Mouse (Mus musculus) retina, embryonic 14.5 days (tissue): ENCODE results near the gene Thg1l.

ENCODE experiments used
- DNase-seq: peaks from one replicate; pipeline ENCODE4 v3.0.0-alpha.2; 2015; ENCODE audit warnings: low spot score

The Thg1l gene

DNA sequence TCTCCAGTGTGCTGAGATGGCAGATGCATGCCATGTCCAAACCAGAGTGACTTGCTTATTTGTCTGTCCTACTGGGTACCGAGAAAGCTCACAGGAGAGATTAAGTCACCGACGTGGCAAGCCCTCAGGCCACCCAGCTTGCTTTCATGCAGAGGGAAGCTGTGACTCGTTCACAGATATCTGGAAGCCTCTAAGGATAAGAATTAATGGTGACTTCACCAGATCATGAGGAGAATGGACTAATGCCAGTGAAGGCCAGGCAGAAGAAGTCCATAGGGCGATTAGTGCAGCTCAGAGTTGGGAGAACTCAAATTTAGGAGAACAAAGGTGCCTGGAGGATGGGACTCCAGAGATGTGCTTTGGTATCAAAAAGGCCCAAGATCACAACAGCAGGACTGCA is 27.8 kb downstream of the Thg1l start:
- DNase-seq = no peak

DNA sequence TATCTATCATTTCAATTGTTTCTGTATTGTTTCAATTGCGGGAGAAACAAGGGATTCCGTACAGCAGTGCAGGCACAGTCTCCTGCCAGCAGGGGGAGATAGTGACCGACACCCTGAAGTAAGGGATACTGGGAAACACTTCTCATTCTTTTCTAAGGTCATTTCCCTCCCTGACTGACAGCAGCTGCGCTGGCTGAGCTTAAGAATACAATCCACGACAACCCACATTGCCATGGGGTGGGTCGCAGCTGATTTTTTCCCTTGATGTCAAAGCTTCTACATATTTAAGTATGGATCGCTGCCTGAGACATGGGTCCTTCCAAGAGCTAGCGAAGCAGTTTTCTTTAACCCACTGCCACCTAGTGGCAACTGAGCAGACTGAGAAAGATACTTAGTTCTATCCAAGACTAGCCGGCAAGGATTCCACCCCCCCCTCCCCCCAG is 28.6 kb downstream of the Thg1l start:
- DNase-seq = peak; percentile 91

DNA sequence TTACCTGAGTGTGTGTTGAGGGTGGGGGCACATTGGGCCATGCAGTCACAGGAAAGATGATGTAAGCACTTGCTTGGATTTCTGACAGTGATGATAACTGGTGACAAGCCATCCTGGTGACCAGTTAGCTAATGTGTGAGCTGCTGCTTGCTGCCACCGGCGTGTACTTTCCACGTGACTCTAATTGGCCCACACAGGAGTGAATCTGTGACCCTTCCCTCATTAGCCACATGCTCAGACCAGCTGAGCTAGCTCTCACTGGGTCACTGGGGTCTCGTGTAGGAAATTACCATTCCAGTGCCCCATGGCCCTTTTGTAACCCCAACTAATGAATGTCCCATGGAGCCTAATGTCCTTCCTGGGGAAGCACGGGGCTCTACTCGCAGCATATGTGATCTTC is 29.9 kb downstream of the Thg1l start:
- peak; percentile 74 for DNase-seq

DNA sequence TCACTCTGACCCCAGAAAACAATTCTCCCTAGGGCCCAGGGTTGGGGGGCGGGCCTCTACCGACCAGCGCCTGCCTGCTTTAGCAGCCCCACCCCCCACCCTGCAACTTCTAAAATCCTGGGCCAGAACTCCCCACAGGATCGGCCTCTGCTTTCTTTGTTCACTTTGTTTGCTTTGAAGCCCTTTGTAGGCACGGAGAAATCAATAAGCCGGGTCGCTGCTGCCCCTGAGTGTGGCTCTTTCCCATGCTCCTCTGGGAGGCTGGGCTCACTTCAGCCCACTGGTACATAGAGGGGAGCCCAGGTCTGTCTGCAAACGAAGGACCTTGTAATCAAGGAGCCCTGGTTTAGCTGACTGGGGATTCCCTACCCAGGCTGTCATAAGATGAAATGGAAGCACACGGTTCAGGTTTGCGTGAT is 33.8 kb downstream of the Thg1l start:
- DNase-seq = peak; percentile 46

GRCm38 (mm10) chr11:45921026-45921425 is 34.3 kb downstream of the Thg1l start:
- no peak for DNase-seq

- peak; percentile 23 for DNase-seq
These were observed 36.5 kb downstream of the Thg1l start for GRCm38 (mm10) chr11:45918836-45919235.

DNA sequence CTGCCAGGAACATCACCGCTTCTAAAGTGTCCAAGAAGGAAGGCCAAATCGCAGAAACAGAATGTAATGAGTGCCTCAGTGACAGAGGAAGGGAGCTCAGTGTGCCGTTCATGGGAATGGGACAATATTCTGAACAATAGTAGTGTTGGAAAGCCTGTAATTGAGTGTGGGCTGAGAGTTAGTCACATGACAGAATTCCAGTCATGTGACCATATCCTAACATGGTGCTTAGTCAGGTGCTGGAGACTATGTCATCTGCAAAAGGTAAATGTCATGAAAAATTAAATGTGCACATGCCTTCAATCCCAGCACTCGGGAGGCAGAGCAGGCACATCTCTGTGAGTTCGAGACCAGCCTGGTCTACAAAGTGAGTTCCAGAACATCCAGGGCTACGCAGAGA is 37.3 kb downstream of the Thg1l start:
- DNase-seq = no peak

DNA sequence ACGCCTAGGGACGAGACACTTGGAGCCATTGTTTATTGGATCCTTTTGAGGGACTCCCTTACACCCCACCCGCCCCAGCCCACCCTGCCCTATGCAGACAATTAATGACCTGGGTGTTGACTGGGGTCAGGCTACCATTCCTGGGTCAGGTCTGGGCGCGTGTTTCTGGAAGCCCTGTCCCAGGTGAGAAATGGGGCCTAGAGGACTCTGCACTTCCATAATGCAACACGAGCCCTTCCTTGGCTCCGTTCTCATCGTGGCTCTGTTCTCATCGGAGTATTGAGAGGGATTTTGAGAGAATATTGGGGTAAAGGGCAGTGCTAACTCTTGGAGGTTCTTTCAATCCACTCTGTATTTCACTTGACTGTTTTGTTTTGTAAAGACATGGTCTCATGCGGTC is 39.1 kb downstream of the Thg1l start:
- no peak for DNase-seq

GRCm38 (mm10) chr11:45910701-45911100 is 44.6 kb downstream of the Thg1l start:
- DNase-seq = no peak

DNA sequence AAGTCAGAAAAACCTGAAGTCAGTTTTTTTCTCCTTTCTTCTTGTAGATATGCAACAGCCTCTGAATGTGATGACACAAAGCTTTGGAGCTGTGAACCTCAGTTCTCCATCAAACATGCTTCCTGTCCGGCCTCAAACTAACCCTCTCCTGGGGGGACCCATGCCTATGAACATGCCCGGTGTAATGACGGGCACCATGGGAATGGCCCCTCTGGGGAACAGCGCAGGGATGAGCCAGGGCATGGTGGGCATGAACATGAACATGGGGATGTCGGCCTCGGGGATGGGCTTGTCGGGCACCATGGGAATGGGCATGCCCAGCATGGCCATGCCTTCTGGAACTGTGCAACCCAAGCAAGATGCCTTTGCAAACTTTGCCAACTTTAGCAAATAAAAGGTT is 46.4 kb downstream of the Thg1l start:
- no peak for DNase-seq

DNA sequence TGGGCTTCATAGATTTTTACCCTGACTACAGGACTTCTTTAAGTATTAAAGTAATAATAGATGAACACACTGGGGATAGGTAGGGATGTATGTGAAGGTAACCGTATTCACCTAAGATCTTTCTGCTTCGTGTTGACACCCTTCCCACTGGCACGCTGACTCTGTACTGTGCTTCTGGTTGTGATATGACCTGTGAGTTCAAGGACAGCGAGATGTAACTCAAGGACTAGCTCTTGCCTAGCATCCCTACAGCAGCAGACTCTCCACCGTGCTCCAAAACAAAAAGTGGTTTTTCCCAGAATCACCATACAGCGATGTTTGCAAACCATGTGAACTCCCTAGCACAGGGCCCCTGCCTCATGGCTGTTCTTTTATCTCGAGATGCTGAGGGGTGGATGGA is 47.2 kb downstream of the Thg1l start:
- DNase-seq = no peak

- no peak for DNase-seq
These were observed 48.0 kb downstream of the Thg1l start for GRCm38 (mm10) chr11:45907301-45907700.

- no peak for DNase-seq
These were observed 49.0 kb downstream of the Thg1l start for GRCm38 (mm10) chr11:45906109-45906786.

DNA sequence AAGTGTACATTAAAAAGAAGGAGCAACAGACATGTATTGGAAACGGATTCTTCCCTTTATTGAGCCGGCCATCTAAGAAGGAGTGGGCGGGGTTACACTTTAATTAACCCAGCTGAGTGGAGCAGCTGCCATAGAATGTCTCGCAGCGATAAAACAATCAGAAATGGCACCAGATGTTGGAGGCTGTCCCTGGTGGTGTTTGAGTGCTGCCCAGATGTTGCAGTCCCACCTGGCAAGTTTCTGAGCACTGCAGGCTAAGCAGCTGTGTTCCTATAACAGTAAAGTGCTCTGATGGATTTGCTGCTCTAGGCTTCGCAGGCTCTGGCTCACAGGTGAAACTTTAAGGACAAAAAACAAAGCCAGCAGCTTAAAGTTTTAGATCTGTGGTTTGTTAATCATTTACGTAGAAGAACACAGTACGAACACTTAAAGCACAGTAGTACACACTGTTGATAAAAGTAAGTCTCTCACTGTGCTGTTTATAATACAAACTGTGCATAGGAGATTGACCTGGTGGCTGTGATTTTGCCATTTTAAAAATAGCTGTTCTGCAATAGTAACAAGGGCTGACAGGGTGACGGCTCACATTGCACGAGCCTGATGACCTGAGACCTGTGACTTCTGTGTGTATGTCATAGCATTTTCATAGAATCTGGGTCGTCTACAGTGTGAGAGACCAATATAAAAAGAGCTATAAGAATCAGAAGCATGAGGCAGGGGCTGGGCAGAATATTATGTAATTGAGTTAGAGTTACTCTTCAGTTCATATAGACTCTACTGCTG is 54.9 kb downstream of the Thg1l start:
- DNase-seq = peak; percentile 25

DNA sequence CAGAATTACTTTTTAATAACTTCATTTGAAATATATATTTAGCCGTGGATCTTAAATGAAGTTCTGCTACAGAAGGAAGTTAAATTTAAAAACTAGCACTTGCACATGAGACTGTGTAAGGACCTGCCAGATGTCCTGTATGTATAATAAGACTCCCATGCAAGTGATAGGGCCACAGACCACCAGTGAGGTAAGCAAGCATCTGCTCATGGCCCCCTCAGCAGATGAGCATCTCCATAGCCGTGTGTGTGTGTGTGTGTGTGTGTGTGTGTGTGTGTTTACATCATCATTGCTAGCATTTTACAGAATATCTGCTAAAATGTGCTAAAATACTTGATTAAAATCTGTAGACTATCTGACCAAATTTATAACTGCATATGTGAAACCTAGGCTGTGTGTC is 57.9 kb downstream of the Thg1l start:
- no peak for DNase-seq
